Mouse (Mus musculus) thymus, adult 2 months (tissue): Measurements from ENCODE around the gene Ints12. TPM values are rescaled to one million over a fixed set of nuclear protein-coding genes. Genes with fewer than 3 reads are reported as not detected.

Source experiments
- DNase-seq: peaks from one replicate; pipeline ENCODE4 v3.0.0; 2021
- H3K27ac ChIP-seq: fragments of 200-500 bp; 2 replicates; pipeline ENCODE4 v1.5.1; 2012; ENCODE audit warnings: low read length, control low read depth; ENCODE audit not compliant: control insufficient read depth, insufficient read depth
- H3K27me3 ChIP-seq: fragments of 200-500 bp; 2 replicates; pipeline ENCODE4 v1.6.1; 2012; ENCODE audit warnings: mild to moderate bottlenecking, low read length, moderate library complexity, mixed read lengths; ENCODE audit not compliant: control insufficient read depth, insufficient read depth
- H3K36me3 ChIP-seq: fragments of 200-500 bp; 2 replicates; pipeline ENCODE4 v1.6.1; 2012; ENCODE audit warnings: mild to moderate bottlenecking, low read length, moderate library complexity; ENCODE audit not compliant: control insufficient read depth, insufficient read depth
- H3K4me1 ChIP-seq: fragments of 200-500 bp; replicated peaks from 2 replicates; pipeline ENCODE4 v1.6.1; 2012; ENCODE audit warnings: low read length; ENCODE audit not compliant: control insufficient read depth, insufficient read depth
- H3K4me3 ChIP-seq: fragments of 200-500 bp; 2 replicates; pipeline ENCODE4 v1.5.1; 2012; ENCODE audit warnings: mild to moderate bottlenecking, low read length, control low read depth, moderate library complexity; ENCODE audit not compliant: control insufficient read depth, insufficient read depth
- CTCF ChIP-seq: fragments of 200-500 bp; IDR thresholded peaks from 2 replicates; pipeline ENCODE4 v1.5.1; 2012; ENCODE audit warnings: mild to moderate bottlenecking, control low read depth, low read length, moderate library complexity, borderline replicate concordance; ENCODE audit not compliant: control insufficient read depth, poor library complexity, insufficient read depth; ENCODE audit errors: extremely low read depth
- POLR2A ChIP-seq: fragments of 200-500 bp; IDR thresholded peaks from 2 replicates; pipeline ENCODE4 v1.6.1; 2012; ENCODE audit warnings: mild to moderate bottlenecking, low read length, control low read depth, moderate library complexity; ENCODE audit not compliant: control insufficient read depth, poor library complexity, insufficient read depth; ENCODE audit errors: extremely low read depth
- WGBS: fragments of 180-500 bp; shearing (Covaris S2); methylation state at CpG from one replicate; pipeline ENCODE4 v1.1.7; 2018; 5-methylcytosine and 5-hydroxymethylcytosine counted together
- polyA plus RNA-seq: library from polyadenylated mRNA; depleted of rRNA; stranded (reverse); fragments of >200 nt; gene quantifications from 2 replicates; pipeline ENCODE4 v1.2.3, GENCODE M21; 2012

Ints12 gene
- polyA plus RNA-seq, 1 experiment: 10.2 TPM

DNA sequence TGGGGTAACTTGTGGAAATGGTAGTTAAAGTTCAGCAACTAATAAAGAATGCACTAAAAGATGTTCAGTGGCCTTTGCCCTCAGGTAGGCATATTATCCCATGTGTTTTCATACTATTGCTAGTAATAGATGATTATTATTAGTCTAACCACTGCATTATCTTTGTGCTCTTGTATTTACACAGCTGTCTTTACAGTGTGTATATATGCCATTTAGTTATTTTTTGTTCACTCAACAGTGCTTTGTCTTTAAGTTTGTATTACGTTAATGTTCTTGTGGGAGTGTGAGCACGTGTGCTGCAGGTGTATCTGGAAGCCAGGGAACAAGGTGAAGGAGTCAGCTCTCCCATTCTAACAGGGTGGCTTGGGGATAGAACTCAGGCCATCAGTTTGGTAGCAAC is 7.3 kb downstream of the Ints12 start:
- no peak for DNase-seq
- H3K4me1 ChIP-seq: no peaks in the 10 kb centered on the region
- no peak for TF ChIP-seq CTCF
- TF ChIP-seq POLR2A: no peak
- H3K36me3 ChIP-seq: peaks cover 40% of the 10 kb centered on the region
- WGBS: 98% methylated on average over 2 of the region's 2 CpGs
- no peak overlapping the region for H3K27ac ChIP-seq
- no peak overlapping the region for H3K4me3 ChIP-seq
- H3K27me3 ChIP-seq: no peaks in the 10 kb centered on the region

DNA sequence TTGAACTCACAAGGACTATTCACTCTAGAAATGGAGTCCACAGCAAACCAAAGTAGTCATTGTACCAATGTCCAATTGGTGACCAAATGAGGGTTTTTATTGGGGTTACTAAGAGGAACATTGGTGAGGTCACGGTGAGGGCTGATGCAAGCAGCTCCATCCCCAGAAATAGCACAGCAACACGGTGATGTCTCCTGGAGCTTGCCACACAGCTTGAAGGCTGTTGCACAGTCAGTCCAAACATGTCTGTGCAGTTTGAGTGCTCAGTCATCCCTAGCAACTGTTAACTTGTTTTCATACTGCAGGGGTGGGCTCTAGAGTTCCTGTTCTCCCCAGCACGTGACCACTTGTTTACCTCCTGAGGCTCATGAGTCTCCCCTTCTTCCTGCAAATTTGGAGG is 12.1 kb downstream of the Ints12 start:
- Histone ChIP-seq H3K27ac (no peak overlapping the region), H3K4me1 (no peaks in the 10 kb centered on the region), H3K4me3 (no peak overlapping the region), H3K36me3 (peaks cover 64% of the 10 kb centered on the region), H3K27me3 (no peaks in the 10 kb centered on the region)
- no peak for TF ChIP-seq CTCF
- TF ChIP-seq POLR2A: no peak
- no peak for DNase-seq
- WGBS: 96% methylated on average over 3 of the region's 3 CpGs

DNA sequence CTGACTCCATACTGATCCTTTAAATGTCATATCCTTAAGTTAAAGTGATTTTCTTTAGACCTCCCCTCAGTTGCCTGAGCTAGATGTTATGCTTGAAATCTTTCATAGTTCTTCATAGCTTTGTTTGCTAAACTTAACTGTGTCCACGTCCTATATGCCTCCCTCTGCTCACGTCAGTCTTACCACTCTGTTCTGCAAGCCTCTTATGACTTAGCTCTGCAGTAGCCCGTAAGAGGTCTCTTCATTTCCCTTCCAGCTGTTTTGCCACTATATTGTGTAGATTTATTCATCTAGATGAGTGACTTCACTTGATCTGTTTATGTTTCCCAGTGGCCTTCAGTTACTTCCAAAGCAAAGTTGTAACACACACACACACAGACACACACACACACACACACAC is 12.8 kb downstream of the Ints12 start:
- Histone ChIP-seq H3K4me3 (no peak overlapping the region), H3K4me1 (no peaks in the 10 kb centered on the region), H3K27me3 (no peaks in the 10 kb centered on the region), H3K36me3 (peaks cover 70% of the 10 kb centered on the region), H3K27ac (no peak overlapping the region)
- WGBS: 94% methylated on average over 3 of the region's 3 CpGs
- TF ChIP-seq POLR2A (no peak), CTCF (no peak)
- no peak for DNase-seq

DNA sequence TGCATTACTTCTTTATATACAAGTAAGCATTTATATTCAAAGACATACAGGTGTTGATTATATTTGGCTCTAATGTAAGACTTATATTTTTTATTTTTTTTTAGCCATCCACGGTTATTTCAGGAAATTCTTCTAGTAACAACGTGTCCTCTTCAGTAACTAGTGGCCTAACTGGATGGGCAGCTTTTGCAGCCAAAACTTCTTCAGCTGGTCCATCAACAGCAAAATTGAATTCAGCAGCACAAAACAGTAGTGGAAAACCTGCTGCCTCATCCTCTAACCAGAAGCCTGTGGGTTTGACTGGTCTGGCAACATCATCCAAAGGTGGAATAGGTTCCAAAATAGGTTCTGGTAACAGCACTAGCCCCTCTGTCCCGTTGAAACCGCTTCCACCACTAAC is 17.1 kb downstream of the Ints12 start:
- TF ChIP-seq POLR2A (no peak), CTCF (no peak)
- Histone ChIP-seq H3K27me3 (no peaks in the 10 kb centered on the region), H3K27ac (no peak overlapping the region), H3K4me1 (no peaks in the 10 kb centered on the region), H3K36me3 (peaks cover 44% of the 10 kb centered on the region), H3K4me3 (no peak overlapping the region)
- 94% methylated on average over 4 of the region's 4 CpGs for WGBS
- DNase-seq: no peak

DNA sequence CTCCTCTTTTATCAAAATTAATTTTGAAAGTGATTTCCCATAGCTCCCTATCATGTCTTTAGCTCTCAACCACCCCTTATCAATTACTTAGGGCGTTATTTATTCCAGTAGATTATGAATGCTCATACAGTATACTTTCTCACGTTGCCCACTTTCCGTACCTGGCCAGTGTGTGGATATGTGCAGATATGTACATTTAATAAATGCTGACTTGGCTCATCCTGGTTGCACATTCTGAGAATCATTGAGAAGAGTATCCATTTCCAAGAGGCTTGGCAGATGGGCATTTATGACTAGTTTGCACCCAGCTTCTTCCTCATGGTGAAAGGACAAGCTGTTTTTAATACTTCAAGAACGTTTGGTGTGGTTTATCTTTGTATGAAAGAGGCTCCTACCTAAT is 18.2 kb downstream of the Ints12 start:
- no peak overlapping the region for H3K27ac ChIP-seq
- 95% methylated on average over 4 of the region's 4 CpGs for WGBS
- H3K4me1 ChIP-seq: no peaks in the 10 kb centered on the region
- no peak for DNase-seq
- no peak for TF ChIP-seq CTCF
- no peak for TF ChIP-seq POLR2A
- no peak overlapping the region for H3K4me3 ChIP-seq
- H3K27me3 ChIP-seq: no peaks in the 10 kb centered on the region
- peaks cover 36% of the 10 kb centered on the region for H3K36me3 ChIP-seq

DNA sequence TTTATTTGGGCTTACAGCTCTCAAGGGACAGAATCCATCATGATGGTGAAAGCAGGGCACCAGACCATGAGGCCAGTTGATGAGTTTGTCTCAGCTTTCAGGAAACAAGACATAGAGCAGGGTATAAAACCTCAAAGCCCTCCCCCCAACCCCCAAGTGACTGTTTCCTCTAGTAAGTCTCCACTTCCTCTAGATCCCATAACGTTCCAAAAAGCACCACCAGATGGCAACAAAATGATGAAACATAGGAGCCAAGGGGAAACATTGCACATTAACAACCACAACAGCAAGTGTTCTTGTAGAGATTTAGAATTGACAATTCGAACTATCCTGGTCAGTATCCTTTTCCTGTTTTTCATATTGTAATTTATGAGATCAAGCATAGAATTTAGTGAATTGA is 20.1 kb downstream of the Ints12 start:
- no peak overlapping the region for H3K27ac ChIP-seq
- no peak overlapping the region for H3K4me3 ChIP-seq

DNA sequence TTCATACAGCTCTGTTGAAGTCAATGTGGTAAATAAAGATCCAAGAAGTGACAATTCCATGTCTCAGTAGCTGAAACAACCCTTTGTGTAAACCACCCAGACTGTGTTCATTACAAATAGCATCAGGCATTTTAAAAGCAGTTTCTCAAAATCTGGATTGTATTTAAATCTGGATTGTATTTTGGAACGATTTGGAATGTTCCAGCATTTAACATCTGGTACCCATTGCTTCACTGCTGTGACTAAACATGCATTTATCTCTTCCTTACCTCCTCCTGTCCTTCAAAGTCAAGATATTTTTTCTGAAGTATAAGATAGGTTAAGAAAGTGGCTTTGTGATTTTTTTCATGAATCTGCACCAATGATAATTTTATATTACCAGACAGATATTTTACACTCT is 21.6 kb downstream of the Ints12 start:
- 78% methylated on average over 1 of the region's 1 CpGs for WGBS
- no peak for DNase-seq
- no peak for TF ChIP-seq CTCF
- no peak for TF ChIP-seq POLR2A
- H3K27ac ChIP-seq: no peak overlapping the region
- no peaks in the 10 kb centered on the region for H3K4me1 ChIP-seq
- H3K27me3 ChIP-seq: no peaks in the 10 kb centered on the region
- H3K36me3 ChIP-seq: peaks cover 15% of the 10 kb centered on the region; the same call in 1 of the 2 replicates
- H3K4me3 ChIP-seq: no peak overlapping the region

More for the DNA sequence above, 20.1 kb downstream of the Ints12 start:
- Histone ChIP-seq H3K27me3 (no peaks in the 10 kb centered on the region), H3K4me1 (no peaks in the 10 kb centered on the region), H3K36me3 (peaks cover 24% of the 10 kb centered on the region)
- peak; percentile 18 for DNase-seq
- WGBS: 42% methylated on average over 2 of the region's 2 CpGs
- TF ChIP-seq CTCF (no peak), POLR2A (no peak)
